Mouse (Mus musculus) CH12.LX (cell line): Measurements from ENCODE around the gene Cfap298. TPM values are rescaled to one million over a fixed set of nuclear protein-coding genes. Genes with fewer than 3 reads are reported as not detected.

Experiments
- DNase-seq: peaks from one replicate; pipeline ENCODE4 v3.0.0-alpha.2; 2013; ENCODE audit errors: extremely low read depth
- H3K27ac ChIP-seq: 2 replicates; pipeline ENCODE4 v1.5.1; 2012; ENCODE audit warnings: low read depth, mild to moderate bottlenecking, control low read depth, moderate library complexity; ENCODE audit not compliant: insufficient read depth
- H3K27me3 ChIP-seq: replicated peaks from 2 replicates; pipeline ENCODE3; 2012; ENCODE audit warnings: inconsistent platforms
- H3K36me3 ChIP-seq, 2 experiments: replicated peaks in 1 of 2; 2 replicates each; pipeline versions ENCODE3 to v1.6.1; 2012; ENCODE audit warnings: inconsistent platforms in 1 of 2, low read length in 1 of 2, mild to moderate bottlenecking in 1 of 2, mixed read lengths in 1 of 2, moderate library complexity in 1 of 2; ENCODE audit not compliant: control insufficient read depth in 1 of 2, insufficient read depth in 1 of 2
- H3K4me1 ChIP-seq, 2 experiments: 2 replicates each; pipeline ENCODE4 v1.6.1; 2012; ENCODE audit warnings: inconsistent platforms in 1 of 2, moderate library complexity in 1 of 2; ENCODE audit not compliant: insufficient read depth in 2 of 2, control insufficient read depth in 1 of 2
- H3K4me2 ChIP-seq: 2 replicates; pipeline ENCODE4 v1.6.1; 2012; ENCODE audit warnings: low read depth, mild to moderate bottlenecking, control low read depth; ENCODE audit not compliant: poor library complexity, insufficient read depth, severe bottlenecking
- H3K4me3 ChIP-seq, 3 experiments: fragments of 150-350 bp in 1 of 3; sonication (generic) in 1 of 3; replicated peaks in 1 of 3; 2 replicates each; pipeline versions ENCODE3 to v1.5.1; 2011 to 2012; ENCODE audit warnings: low read depth in 2 of 3, low read length in 2 of 3, mild to moderate bottlenecking in 2 of 3, moderate library complexity in 2 of 3, control low read depth in 1 of 3, improper control_type of control experiment in 1 of 3, inconsistent platforms in 1 of 3, mixed read lengths in 1 of 3; ENCODE audit not compliant: poor library complexity in 1 of 3
- H3K79me2 ChIP-seq: replicated peaks from 2 replicates; pipeline ENCODE4 v1.6.1; 2012; ENCODE audit warnings: mild to moderate bottlenecking, moderate library complexity; ENCODE audit not compliant: control insufficient read depth, poor library complexity, insufficient read depth, severe bottlenecking; ENCODE audit errors: extremely low read depth
- H3K9ac ChIP-seq: 2 replicates; pipeline ENCODE4 v1.6.1; 2012; ENCODE audit warnings: low read depth, mild to moderate bottlenecking, control low read depth, moderate library complexity; ENCODE audit not compliant: insufficient read depth
- H3K9me3 ChIP-seq: replicated peaks from 2 replicates; pipeline ENCODE3; 2012; ENCODE audit warnings: low read length, inconsistent platforms, mixed read lengths
- BHLHE40 ChIP-seq: IDR thresholded peaks from 2 replicates; pipeline ENCODE4 v1.6.1; 2011; ENCODE audit warnings: mild to moderate bottlenecking, low read depth, low read length, improper control_type of control experiment
- CHD2 ChIP-seq: IDR thresholded peaks from 2 replicates; pipeline ENCODE4 v1.6.1; 2011; ENCODE audit warnings: low read length, improper control_type of control experiment
- CTCF ChIP-seq, 2 experiments: IDR thresholded peaks in 1 of 2; conservative IDR thresholded peaks in 1 of 2; 2 replicates each; pipeline ENCODE4 v1.5.1; 2011 to 2012; ENCODE audit warnings: low read depth in 2 of 2, low read length in 2 of 2, improper control_type of control experiment in 1 of 2, inconsistent platforms in 1 of 2, mild to moderate bottlenecking in 1 of 2, moderate library complexity in 1 of 2
- ELF1 ChIP-seq: IDR thresholded peaks from 2 replicates; pipeline ENCODE4 v1.6.1; 2014; ENCODE audit warnings: low read depth, mild to moderate bottlenecking, inconsistent platforms, low read length, improper control_type of control experiment
- ETS1 ChIP-seq: conservative IDR thresholded peaks from 2 replicates; pipeline ENCODE4 v1.6.1; 2012; ENCODE audit warnings: low read depth, mild to moderate bottlenecking, inconsistent platforms, low read length, improper control_type of control experiment, moderate library complexity
- GABPA ChIP-seq: IDR thresholded peaks from 2 replicates; pipeline ENCODE4 v1.6.1; 2012; ENCODE audit warnings: low read depth, low read length, improper control_type of control experiment, inconsistent platforms; ENCODE audit not compliant: insufficient replicate concordance
- HCFC1 ChIP-seq: IDR thresholded peaks from 2 replicates; pipeline ENCODE4 v1.6.1; 2012; ENCODE audit warnings: low read depth, mild to moderate bottlenecking, inconsistent platforms, low read length, improper control_type of control experiment
- IRF4 ChIP-seq: IDR thresholded peaks from 2 replicates; pipeline ENCODE4 v1.6.1; 2014; ENCODE audit warnings: low read depth, mild to moderate bottlenecking, inconsistent platforms, low read length, improper control_type of control experiment
- JUN ChIP-seq: IDR thresholded peaks from 2 replicates; pipeline ENCODE4 v1.6.1; 2011; ENCODE audit warnings: low read depth, mild to moderate bottlenecking, low read length, improper control_type of control experiment, moderate library complexity; ENCODE audit not compliant: insufficient read depth
- JUND ChIP-seq: conservative IDR thresholded peaks from 2 replicates; pipeline ENCODE4 v1.6.1; 2011; ENCODE audit warnings: low read depth, low read length, improper control_type of control experiment
- MAZ ChIP-seq: IDR thresholded peaks from 2 replicates; pipeline ENCODE4 v1.6.1; 2012; ENCODE audit warnings: low read depth, mild to moderate bottlenecking, inconsistent platforms, low read length, improper control_type of control experiment, moderate library complexity
- MEF2A ChIP-seq: IDR thresholded peaks from 2 replicates; pipeline ENCODE4 v1.6.1; 2014; ENCODE audit warnings: low read depth, mild to moderate bottlenecking, inconsistent platforms, low read length, improper control_type of control experiment, borderline replicate concordance
- NRF1 ChIP-seq: IDR thresholded peaks from 2 replicates; pipeline ENCODE4 v1.6.1; 2014; ENCODE audit warnings: low read depth, mild to moderate bottlenecking, inconsistent platforms, low read length, improper control_type of control experiment, moderate library complexity
- PAX5 ChIP-seq: IDR thresholded peaks from 2 replicates; pipeline ENCODE4 v1.6.1; 2012; ENCODE audit warnings: low read length, inconsistent platforms, mixed read lengths
- POLR2AphosphoS2 ChIP-seq: IDR thresholded peaks from 2 replicates; pipeline ENCODE4 v1.6.1; 2011; ENCODE audit warnings: low read depth, low read length, improper control_type of control experiment
- RAD21 ChIP-seq: IDR thresholded peaks from 2 replicates; pipeline ENCODE4 v1.6.1; 2011; ENCODE audit warnings: low read depth, mild to moderate bottlenecking, low read length, improper control_type of control experiment, moderate library complexity
- SIN3A ChIP-seq: IDR thresholded peaks from 2 replicates; pipeline ENCODE4 v1.6.1; 2012; ENCODE audit warnings: low read length, improper control_type of control experiment, inconsistent platforms
- SMC3 ChIP-seq: IDR thresholded peaks from 2 replicates; pipeline ENCODE4 v1.6.1; 2011; ENCODE audit warnings: low read depth, low read length, improper control_type of control experiment
- UBTF ChIP-seq: IDR thresholded peaks from 2 replicates; pipeline ENCODE4 v1.6.1; 2012; ENCODE audit warnings: low read depth, mild to moderate bottlenecking, inconsistent platforms, low read length, improper control_type of control experiment, moderate library complexity
- USF1 ChIP-seq: IDR thresholded peaks from 2 replicates; pipeline ENCODE4 v1.6.1; 2014; ENCODE audit warnings: low read depth, mild to moderate bottlenecking, inconsistent platforms, low read length, improper control_type of control experiment
- ZC3H11A ChIP-seq: IDR thresholded peaks from 2 replicates; pipeline ENCODE4 v1.6.1; 2012; ENCODE audit warnings: low read depth, mild to moderate bottlenecking, inconsistent platforms, low read length, improper control_type of control experiment
- ZKSCAN1 ChIP-seq: IDR thresholded peaks from 2 replicates; pipeline ENCODE4 v1.6.1; 2012; ENCODE audit warnings: low read depth, inconsistent platforms, low read length, improper control_type of control experiment, borderline replicate concordance
- dilution Hi-C: fragments of 300-500 bp; cut with MboI; formaldehyde crosslinking; loops from 2 replicates; pipeline ENCODE4 v1.14.3; 2020; ENCODE audit warnings: low sequenced_read_pairs; ENCODE audit not compliant: extremely low pct_unique_long_range_greater_than_20kb, extremely low pct_ligation_motif_present
- in situ Hi-C: fragments of 300-500 bp; cut with MboI; formaldehyde crosslinking; loops from 3 replicates; pipeline ENCODE4 v1.14.3; 2019; ENCODE audit warnings: low sequenced_read_pairs, low pct_ligation_motif_present, low pct_unique_long_range_greater_than_20kb, mixed read lengths
- polyA plus RNA-seq: library from polyadenylated mRNA; unstranded; fragments of >175 nt; gene quantifications from 2 replicates; pipeline ENCODE4 v1.2.1, GENCODE M21; 2012; ENCODE audit warnings: low read depth; ENCODE audit not compliant: insufficient read length
- total RNA-seq, 2 experiments: library from RNA; depleted of rRNA; stranded (reverse); fragments of 300-350 nt in 1 of 2; fragments of >200 nt in 1 of 2; gene quantifications; 2 replicates each; pipeline ENCODE4 v1.2.3; 2012 to 2014

The Cfap298 gene
- total and polyA plus RNA-seq, 3 experiments = 41.8 to 127 (median 67.0) TPM

GRCm38 (mm10) chr16:90903300-90903699 lies 31.6 kb downstream of the Cfap298 start:
- DNase-seq = no peak
- H3K9me3 ChIP-seq = peaks cover 2% of the 10 kb centered on the region
- H3K27ac ChIP-seq = no peak overlapping the region
- no peak overlapping the region for H3K4me2 ChIP-seq
- in situ Hi-C loops (no loop called here), dilution Hi-C loops (no loop called here)
- no peak overlapping the region for H3K9ac ChIP-seq
- peaks cover 78% of the 10 kb centered on the region for H3K27me3 ChIP-seq
- TF ChIP-seq ZKSCAN1 (no peak), MAZ (no peak), USF1 (no peak), GABPA (no peak), SMC3 (no peak), PAX5 (no peak), ETS1 (no peak), HCFC1 (no peak), JUND (no peak), NRF1 (no peak), RAD21 (no peak), JUN (no peak), ZC3H11A (no peak), IRF4 (no peak), BHLHE40 (no peak), CTCF (conservative IDR thresholded peaks at IDR 0.05 in 1 of 2, IDR thresholded peaks at IDR 0.05 in 1 of 2; ENCODE audit: low read depth in 2 of 2, low read length in 2 of 2) (no peak)
- H3K4me1 ChIP-seq = peaks cover 0 to 20% of the 10 kb centered on the region in 2 experiments; a peak in 3 of 4 replicates
- no peaks in the 10 kb centered on the region for H3K36me3 ChIP-seq
- H3K79me2 ChIP-seq = no peaks in the 10 kb centered on the region
- H3K4me3 ChIP-seq = no peak overlapping the region

GRCm38 (mm10) chr16:90901364-90901763 lies 33.5 kb downstream of the Cfap298 start:
- peaks cover 0 to 3% of the 10 kb centered on the region in 2 experiments; a peak in 3 of 4 replicates for H3K4me1 ChIP-seq
- no peak overlapping the region for H3K4me3 ChIP-seq
- H3K4me2 ChIP-seq = no peak overlapping the region
- peaks cover 2% of the 10 kb centered on the region for H3K9me3 ChIP-seq
- H3K9ac ChIP-seq = no peak overlapping the region
- TF ChIP-seq UBTF = no peak
- peak; percentile 11; the same call in 1 of the 2 replicates for TF ChIP-seq USF1
- TF ChIP-seq NRF1 = no peak
- TF ChIP-seq SIN3A = no peak
- no peak for TF ChIP-seq ELF1
- TF ChIP-seq POLR2AphosphoS2 = no peak
- no peak for TF ChIP-seq CHD2
- no peak for TF ChIP-seq MEF2A
- DNase-seq = no peak
- peaks cover 78% of the 10 kb centered on the region for H3K27me3 ChIP-seq
- dilution Hi-C loops = no loop called here
- no peaks in the 10 kb centered on the region for H3K79me2 ChIP-seq
- no peak overlapping the region for H3K27ac ChIP-seq
- no peaks in the 10 kb centered on the region for H3K36me3 ChIP-seq
- in situ Hi-C loops = no loop called here
